Mouse (Mus musculus) erythroid progenitor cell, adult 5-6 weeks (primary cell): ENCODE results near the gene Pdgfb. TPM values are rescaled to one million over a fixed set of nuclear protein-coding genes. Genes with fewer than 3 reads are reported as not detected.
A peak's percentile ranks its signal among the peaks of the same experiment; 100 is the strongest.

ENCODE experiments used
- ATAC-seq: replicated peaks from 2 replicates; pipeline ENCODE4 v1.8.0; 2016; ENCODE audit warnings: moderate number of reproducible peaks, mild to moderate bottlenecking, moderate TSS enrichment, inconsistent platforms; ENCODE audit not compliant: poor library complexity, low FRiP score, severe bottlenecking
- total RNA-seq, 2 experiments: library from RNA; stranded (forward) in 1 of 2; stranded (reverse) in 1 of 2; fragments of 150-400 nt in 1 of 2; fragments of 186-747, 209-891 nt in 1 of 2; gene quantifications; 2 replicates each; pipeline versions ENCODE4 v1.2.3 to v1.2.4; 2015 to 2017; ENCODE audit warnings: low replicate concordance in 2 of 2

The Pdgfb gene
- total RNA-seq, 2 experiments from 2014 or later = 1.3 to 1.6 TPM

GRCm38 (mm10) chr15:80037255-80038109 is 22.7 kb upstream of the Pdgfb start:
- no peak for ATAC-seq

- no peak for ATAC-seq
These were observed 20.6 kb upstream of the Pdgfb start for GRCm38 (mm10) chr15:80035341-80035885.

GRCm38 (mm10) chr15:80034913-80035312 is 20.1 kb upstream of the Pdgfb start:
- 0 out of 2 replicates have a peak, but pooled peaks have one; percentile 23 for ATAC-seq

GRCm38 (mm10) chr15:80034366-80034765 is 19.6 kb upstream of the Pdgfb start:
- no peak for ATAC-seq

- ATAC-seq = no peak
These were observed 16.4 kb upstream of the Pdgfb start for GRCm38 (mm10) chr15:80031133-80031532.

GRCm38 (mm10) chr15:80030399-80030798 is 15.6 kb upstream of the Pdgfb start:
- ATAC-seq = no peak

- ATAC-seq = no peak
These were observed 14.1 kb upstream of the Pdgfb start for GRCm38 (mm10) chr15:80028862-80029261.

GRCm38 (mm10) chr15:80026689-80027353 is 12.0 kb upstream of the Pdgfb start:
- no peak for ATAC-seq

- ATAC-seq = no peak
These were observed 11.3 kb upstream of the Pdgfb start for GRCm38 (mm10) chr15:80026061-80026460.

GRCm38 (mm10) chr15:80025615-80026014 is 10.8 kb upstream of the Pdgfb start:
- no peak for ATAC-seq

- no peak for ATAC-seq
These were observed 9.8 kb upstream of the Pdgfb start for GRCm38 (mm10) chr15:80024331-80025313.

- ATAC-seq = no peak
These were observed 5.7 kb upstream of the Pdgfb start for GRCm38 (mm10) chr15:80020516-80020915.

GRCm38 (mm10) chr15:80019625-80020024 is 4.8 kb upstream of the Pdgfb start:
- no peak for ATAC-seq

GRCm38 (mm10) chr15:80019220-80019619 is 4.4 kb upstream of the Pdgfb start:
- no peak for ATAC-seq

- ATAC-seq = no peak
These were observed 2.0 kb upstream of the Pdgfb start for GRCm38 (mm10) chr15:80016563-80017301.

- ATAC-seq = 0 out of 2 replicates have a peak, but pooled peaks have one; percentile 8
These were observed 605 bp upstream of the Pdgfb start for GRCm38 (mm10) chr15:80015211-80015952.

- ATAC-seq = no peak
These were observed 801 bp downstream of the Pdgfb start for GRCm38 (mm10) chr15:80014031-80014320.

- ATAC-seq = no peak
These were observed 1.3 kb downstream of the Pdgfb start for GRCm38 (mm10) chr15:80013256-80014030.
